Mouse (Mus musculus): Measurements from ENCODE around the gene Gabbr1. TPM values are rescaled to one million over a fixed set of nuclear protein-coding genes. Genes with fewer than 3 reads are reported as not detected.

The Gabbr1 gene
- polyA plus RNA-seq, 1 experiment: 17.3 TPM

DNA sequence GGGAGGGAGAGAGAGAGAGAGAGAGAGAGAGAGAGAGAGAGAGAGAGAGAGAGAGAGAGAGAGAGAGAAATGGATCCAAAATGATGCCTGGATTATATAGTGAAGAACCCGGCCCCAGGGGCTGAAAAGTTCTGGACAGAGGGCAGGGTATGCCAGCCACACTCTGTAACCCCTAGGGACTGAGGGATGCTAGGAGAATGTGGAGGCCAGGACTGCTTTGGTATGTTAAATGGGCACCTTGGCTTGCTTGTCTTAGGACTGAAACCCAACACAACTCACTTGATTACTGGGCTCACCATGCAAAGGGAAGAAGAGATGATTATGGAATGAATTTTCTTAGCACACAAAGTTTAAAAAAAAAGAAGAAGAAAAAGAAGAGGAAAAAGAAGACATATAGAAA is 32.4 kb downstream of the Gabbr1 start:
- DNase-seq (ENCODE audit: low read depth): no peak

DNA sequence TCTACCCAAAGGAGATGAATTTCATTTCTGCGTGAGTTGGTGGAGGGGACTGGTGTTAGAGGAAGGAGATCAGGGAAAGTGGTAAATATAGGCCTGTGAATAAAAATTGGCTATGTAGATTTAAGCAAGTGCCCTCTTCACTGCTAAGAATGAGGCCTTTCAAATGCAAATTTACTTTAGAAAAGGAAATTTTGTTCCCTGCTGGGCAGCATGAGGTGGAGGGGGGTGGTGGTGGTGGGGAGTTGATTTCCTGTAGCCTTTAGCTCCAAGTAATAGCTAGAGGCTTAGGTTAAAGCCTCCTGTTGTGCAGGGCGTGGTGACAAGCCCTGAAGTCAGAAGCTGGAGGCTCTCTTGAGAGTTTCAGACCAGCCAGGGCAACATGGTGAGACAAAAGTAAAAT is 33.2 kb downstream of the Gabbr1 start:
- no peak for DNase-seq (ENCODE audit: low read depth)

GRCm38 (mm10) chr17:37080119-37080518 is 34.4 kb downstream of the Gabbr1 start:
- DNase-seq (ENCODE audit: low read depth): no peak

- no peak for DNase-seq (ENCODE audit: low read depth)
These were observed 35.9 kb downstream of the Gabbr1 start for GRCm38 (mm10) chr17:37081659-37082058.

- DNase-seq (ENCODE audit: low read depth): peak; percentile 10
These were observed 37.6 kb downstream of the Gabbr1 start for GRCm38 (mm10) chr17:37083327-37083726.

- no peak for DNase-seq (ENCODE audit: low read depth)
These were observed 38.9 kb downstream of the Gabbr1 start for GRCm38 (mm10) chr17:37084632-37085031.

DNA sequence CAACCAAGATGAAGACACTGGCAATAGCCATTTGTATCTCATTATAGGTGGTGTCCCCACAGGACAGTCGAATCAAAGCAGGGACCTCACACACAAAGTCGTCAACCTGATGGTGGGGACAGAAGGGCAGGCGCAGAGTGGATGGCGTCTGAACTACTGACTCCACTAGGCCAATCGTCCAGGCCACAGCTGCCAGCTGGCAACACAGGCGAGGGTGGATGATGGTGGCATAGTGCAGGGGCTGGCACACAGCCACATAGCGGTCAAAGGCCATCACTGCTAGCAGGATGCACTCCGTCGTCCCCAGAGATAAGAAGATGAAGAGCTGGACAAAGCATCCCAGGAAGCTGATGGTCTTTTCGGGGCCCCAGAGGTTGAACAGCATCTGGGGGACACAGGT is 39.8 kb downstream of the Gabbr1 start:
- no peak for DNase-seq (ENCODE audit: low read depth)

GRCm38 (mm10) chr17:37088399-37088798 is 42.6 kb downstream of the Gabbr1 start, which contains the start of gene Olfr90:
TSS of gene Olfr90 (minus strand) at chr17:37088499.
- DNase-seq (ENCODE audit: low read depth): no peak

DNA sequence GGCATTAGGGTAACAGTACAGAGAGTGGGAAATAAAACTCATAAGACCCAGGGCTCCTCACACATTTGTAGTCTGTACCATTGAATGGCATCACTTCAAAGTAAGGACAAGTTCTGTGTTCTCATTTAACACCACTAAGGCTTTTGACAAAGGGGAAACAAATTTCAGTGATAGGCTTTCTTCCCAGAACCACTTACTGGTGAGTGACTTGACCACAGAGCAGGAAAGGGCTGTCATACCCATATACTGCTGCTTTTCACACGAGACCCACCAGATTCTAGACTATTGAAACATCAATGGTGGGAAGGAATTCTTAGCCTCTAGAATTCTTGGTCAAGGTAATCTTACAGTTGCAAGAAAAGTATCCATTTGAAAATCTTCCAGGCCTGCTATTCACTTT is 46.4 kb downstream of the Gabbr1 start:
- no peak for DNase-seq (ENCODE audit: low read depth)

DNA sequence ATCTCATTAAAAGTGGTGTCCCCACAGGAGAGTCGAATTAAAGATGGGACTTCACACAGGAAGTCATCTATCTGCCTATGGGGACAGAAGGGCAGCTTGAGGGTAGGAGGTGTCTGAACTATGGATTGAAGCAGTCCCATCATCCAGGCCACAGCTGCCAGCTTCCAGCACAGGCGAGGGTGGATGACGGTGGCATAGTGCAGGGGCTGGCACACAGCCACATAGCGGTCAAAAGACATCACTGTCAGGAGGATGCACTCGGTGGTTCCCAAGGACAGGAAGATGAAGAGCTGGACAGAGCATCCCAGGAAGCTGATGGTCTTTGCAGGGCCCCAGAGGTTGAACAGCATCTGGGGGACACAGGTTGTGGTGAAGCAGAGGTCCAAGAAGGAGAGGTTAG is 47.5 kb downstream of the Gabbr1 start:
- DNase-seq (ENCODE audit: low read depth): no peak

GRCm38 (mm10) chr17:37098178-37098577 is 52.4 kb downstream of the Gabbr1 start, which contains the start of gene Olfr91:
TSS of gene Olfr91 (minus strand) at chr17:37098278.
- no peak for DNase-seq (ENCODE audit: low read depth)

DNA sequence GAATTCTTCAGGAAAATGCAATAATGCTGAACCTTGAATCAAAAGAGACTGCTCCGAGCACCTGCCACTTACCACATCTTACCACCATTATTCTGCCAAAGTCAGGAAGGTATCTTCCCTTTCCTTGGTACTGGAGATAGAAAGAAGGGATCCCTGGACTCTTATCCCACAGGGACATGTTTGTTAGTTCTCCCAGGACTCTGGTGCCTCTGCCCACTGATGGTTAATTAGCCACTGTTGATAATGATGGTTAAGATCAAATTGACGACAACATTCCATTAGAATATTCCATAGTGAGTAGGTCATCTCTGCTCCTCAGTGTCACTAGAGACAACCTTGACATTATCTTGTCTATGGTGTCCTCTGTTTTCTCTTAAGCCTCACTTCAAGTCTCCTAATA is 74.2 kb downstream of the Gabbr1 start, which contains the start of gene Olfr92:
TSS of gene Olfr92 (minus strand) at position 101 of the 400 bp plus-strand sequence.
- DNase-seq (ENCODE audit: low read depth): no peak

Other genes starting within 250 kb of the Gabbr1 start
- not detected in 2 replicates for gene H2-M10.6, start 233.8 kb upstream of the Gabbr1 start, polyA plus RNA-seq (2012; rRNA removed)
- 39.2 and 43.9 TPM in 2 replicates for gene Trim26, start 208.8 kb upstream of the Gabbr1 start, polyA plus RNA-seq (2012; rRNA removed)
- gene Trim15, start 178.8 kb upstream of the Gabbr1 start, polyA plus RNA-seq (2012; rRNA removed): 0.15 TPM in 1 of 2 replicates, not detected in the other
- gene Trim10, start 176.4 kb upstream of the Gabbr1 start, polyA plus RNA-seq (2012; rRNA removed): 0.13 and 0.27 TPM in 2 replicates
- gene Trim40, start 155.8 kb upstream of the Gabbr1 start, polyA plus RNA-seq (2012; rRNA removed): not detected in 2 replicates
- 0.04 TPM in 1 of 2 replicates, not detected in the other for gene Trim31, start 147.8 kb upstream of the Gabbr1 start, polyA plus RNA-seq (2012; rRNA removed)
- 1.1 TPM in 2 replicates for gene Rnf39, start 103.0 kb upstream of the Gabbr1 start, polyA plus RNA-seq (2012; rRNA removed)
- gene Ppp1r11, start 94.2 kb upstream of the Gabbr1 start, polyA plus RNA-seq (2012; rRNA removed): 39.7 and 48.5 TPM in 2 replicates
- gene Znrd1, start 87.4 kb upstream of the Gabbr1 start, polyA plus RNA-seq (2012; rRNA removed): 26.1 and 32.9 TPM in 2 replicates
- gene Znrd1as, start 87.4 kb upstream of the Gabbr1 start, polyA plus RNA-seq (2012; rRNA removed): 2.5 and 4.5 TPM in 2 replicates
- not detected in 2 replicates for gene 2410137M14Rik, start 64.7 kb upstream of the Gabbr1 start, polyA plus RNA-seq (2012; rRNA removed)
- gene H2-M5, start 56.4 kb upstream of the Gabbr1 start, polyA plus RNA-seq (2012; rRNA removed): 0.16 and 0.18 TPM in 2 replicates
- 4.5 and 4.7 TPM in 2 replicates for gene Zfp57, start 44.8 kb upstream of the Gabbr1 start, polyA plus RNA-seq (2012; rRNA removed)
- not detected in 2 replicates for gene Mog, start 22.6 kb upstream of the Gabbr1 start, polyA plus RNA-seq (2012; rRNA removed)
- gene Olfr90, start 42.5 kb downstream of the Gabbr1 start, polyA plus RNA-seq (2012; rRNA removed): not detected in 2 replicates
- gene Olfr91, start 52.3 kb downstream of the Gabbr1 start, polyA plus RNA-seq (2012; rRNA removed): not detected in 2 replicates
- gene Olfr92, start 74.1 kb downstream of the Gabbr1 start, polyA plus RNA-seq (2012; rRNA removed): not detected in 2 replicates
- gene Olfr93, start 115.5 kb downstream of the Gabbr1 start, polyA plus RNA-seq (2012; rRNA removed): not detected in 2 replicates
- 0.55 and 0.59 TPM in 2 replicates for gene Ubd, start 147.9 kb downstream of the Gabbr1 start, polyA plus RNA-seq (2012; rRNA removed)
- not detected in 2 replicates for gene Olfr94, start 155.0 kb downstream of the Gabbr1 start, polyA plus RNA-seq (2012; rRNA removed)
- gene Olfr95, start 167.2 kb downstream of the Gabbr1 start, polyA plus RNA-seq (2012; rRNA removed): not detected in 2 replicates
- gene Olfr96, start 174.2 kb downstream of the Gabbr1 start, polyA plus RNA-seq (2012; rRNA removed): not detected in 2 replicates
- not detected in 2 replicates for gene Olfr97, start 191.4 kb downstream of the Gabbr1 start, polyA plus RNA-seq (2012; rRNA removed)
- gene Olfr98, start 217.8 kb downstream of the Gabbr1 start, polyA plus RNA-seq (2012; rRNA removed): not detected in 2 replicates
- gene H2-M3, start 224.3 kb downstream of the Gabbr1 start, polyA plus RNA-seq (2012; rRNA removed): 6.7 and 8.0 TPM in 2 replicates
- gene Olfr99, start 237.5 kb downstream of the Gabbr1 start, polyA plus RNA-seq (2012; rRNA removed): not detected in 2 replicates

All from gonadal fat pad, adult 2 months (tissue).